Mouse (Mus musculus): ENCODE results near the gene Efna1.

DNA sequence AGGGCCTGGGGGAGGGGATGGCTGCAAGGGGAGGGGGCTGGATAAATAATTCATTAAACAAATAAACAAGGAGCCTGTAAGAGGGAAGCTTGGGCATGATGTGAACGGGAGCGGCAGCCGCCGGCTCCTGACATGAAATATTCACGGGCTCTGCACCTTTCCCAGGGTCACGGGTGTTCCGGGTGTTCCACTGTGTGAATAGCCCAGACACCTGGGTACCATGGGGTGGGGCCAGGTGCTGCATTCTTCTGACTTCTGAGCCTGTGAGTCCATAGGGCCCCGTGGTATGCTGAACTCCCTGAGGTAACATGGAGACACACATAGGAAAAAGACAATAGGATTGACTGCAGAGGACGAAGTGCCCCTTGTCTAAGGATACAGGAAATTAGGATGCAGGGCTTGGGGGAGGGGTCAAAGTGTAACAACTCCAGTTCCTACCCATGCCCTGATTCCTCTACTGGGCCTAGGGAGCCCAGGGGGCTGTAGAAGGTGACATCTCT lies 46.5 kb upstream of the Efna1 start:
- TF ChIP-seq CTCF (conservative IDR thresholded peaks at IDR 0.05; ENCODE audit: low read length) = no peak
- no peak for TF ChIP-seq NANOG (IDR thresholded peaks at IDR 0.05; ENCODE audit: borderline replicate concordance, low read length)
